Mouse (Mus musculus) hindbrain, embryonic 16.5 days (tissue): ENCODE results near the gene 3110009E18Rik. TPM values are rescaled to one million over a fixed set of nuclear protein-coding genes. Genes with fewer than 3 reads are reported as not detected.

ENCODE experiments used
- ATAC-seq: fragments of 200-750 bp; cut with Nextera tagmentation; 2 replicates; pipeline ENCODE4 v1.8.0; 2017; ENCODE audit warnings: moderate TSS enrichment, moderate library complexity
- H3K27ac ChIP-seq: fragments of 300-500 bp; sonication (generic); 2 replicates; pipeline ENCODE4 v1.5.1; 2014; ENCODE audit warnings: low read depth, mild to moderate bottlenecking, control low read depth, low read length, moderate library complexity
- H3K27me3 ChIP-seq: fragments of 300-500 bp; sonication (generic); replicated peaks from 2 replicates; pipeline ENCODE4 v1.6.1; 2014; ENCODE audit warnings: low read length; ENCODE audit not compliant: control insufficient read depth, insufficient read depth
- H3K36me3 ChIP-seq: fragments of 300-500 bp; sonication (generic); 2 replicates; pipeline ENCODE4 v1.6.1; 2014; ENCODE audit warnings: mild to moderate bottlenecking, low read length, moderate library complexity, mixed read lengths; ENCODE audit not compliant: control insufficient read depth, insufficient read depth
- H3K4me1 ChIP-seq: fragments of 300-500 bp; sonication (generic); 2 replicates; pipeline ENCODE4 v1.6.1; 2014; ENCODE audit warnings: low read depth, low read length; ENCODE audit not compliant: control insufficient read depth, insufficient read depth
- H3K4me2 ChIP-seq: fragments of 300-500 bp; sonication (generic); 2 replicates; pipeline ENCODE4 v1.6.1; 2014; ENCODE audit warnings: mild to moderate bottlenecking, low read length, control low read depth, moderate library complexity
- H3K4me3 ChIP-seq: fragments of 300-500 bp; sonication (generic); 2 replicates; pipeline ENCODE4 v1.5.1; 2014; ENCODE audit warnings: mild to moderate bottlenecking, low read length, control low read depth, moderate library complexity
- H3K9ac ChIP-seq: fragments of 300-500 bp; sonication (generic); 2 replicates; pipeline ENCODE4 v1.6.1; 2014; ENCODE audit warnings: low read depth, mild to moderate bottlenecking, control low read depth, low read length, moderate library complexity
- H3K9me3 ChIP-seq: fragments of 300-500 bp; sonication (generic); 2 replicates; pipeline ENCODE4 v1.6.1; 2014; ENCODE audit warnings: mild to moderate bottlenecking, low read length, moderate library complexity; ENCODE audit not compliant: control insufficient read depth
- WGBS: fragments of 180-500 bp; shearing (Covaris S2); extraction: QIAGEN DNeasy Blood & Tissue Kit; methylation state at CpG from one replicate; pipeline ENCODE4 v1.1.7; 2014; 5-methylcytosine and 5-hydroxymethylcytosine counted together
- polyA plus RNA-seq: library from polyadenylated mRNA; unstranded; fragments of >200 nt; fragmentation: Nextera tagmentation; extraction: Ambion mirVana; gene quantifications from 2 replicates; pipeline ENCODE4 v1.2.1, GENCODE M21; 2015

Gene 3110009E18Rik
- polyA plus RNA-seq, 1 experiment from 2014 or later = 13.3 TPM

- no peaks in the 10 kb centered on the region for H3K27me3 ChIP-seq
- 75% methylated on average over 9 of the region's 9 CpGs for WGBS
- H3K9me3 ChIP-seq = no peaks in the 10 kb centered on the region
- no peak overlapping the region for H3K4me2 ChIP-seq
- no peaks in the 10 kb centered on the region for H3K36me3 ChIP-seq
- H3K27ac ChIP-seq = no peak overlapping the region
- no peak overlapping the region for H3K4me3 ChIP-seq
- peaks cover 4% of the 10 kb centered on the region; the same call in 1 of the 2 replicates for H3K4me1 ChIP-seq
- ATAC-seq = no peak
- H3K9ac ChIP-seq = no peak overlapping the region
Measured at GRCm38 (mm10) chr1:120126318-120126717, 5.3 kb downstream of the 3110009E18Rik start.

DNA sequence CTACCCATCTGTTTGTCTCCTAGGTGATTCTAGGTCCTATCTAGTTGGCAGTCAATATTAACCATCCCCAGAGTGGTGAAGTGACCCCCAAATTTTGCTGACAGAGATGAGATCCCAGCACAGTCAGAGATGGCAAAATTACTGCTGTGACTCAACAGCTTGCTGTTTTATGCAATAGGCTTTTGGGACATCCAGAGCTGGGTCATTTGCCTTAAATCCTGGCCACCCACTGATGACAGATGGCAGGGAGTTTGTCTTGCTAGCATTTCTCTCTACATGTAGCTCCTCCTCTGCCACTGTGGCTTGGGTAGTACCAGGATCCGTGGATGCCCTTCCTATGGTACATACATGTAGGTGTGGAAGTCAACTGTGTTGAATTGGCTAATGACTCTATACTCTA, 11.4 kb downstream of the 3110009E18Rik start:
- ATAC-seq = no peak
- Histone ChIP-seq H3K4me1 (no peaks in the 10 kb centered on the region), H3K36me3 (no peaks in the 10 kb centered on the region), H3K27me3 (no peaks in the 10 kb centered on the region), H3K27ac (no peak overlapping the region), H3K4me2 (no peak overlapping the region), H3K9me3 (no peaks in the 10 kb centered on the region), H3K9ac (no peak overlapping the region), H3K4me3 (no peak overlapping the region)
- WGBS = 95% methylated on average over 1 of the region's 1 CpGs

- Histone ChIP-seq H3K9ac (no peak overlapping the region), H3K27ac (no peak overlapping the region), H3K4me1 (no peaks in the 10 kb centered on the region), H3K27me3 (no peaks in the 10 kb centered on the region), H3K36me3 (no peaks in the 10 kb centered on the region), H3K4me2 (no peak overlapping the region), H3K9me3 (no peaks in the 10 kb centered on the region), H3K4me3 (no peak overlapping the region)
- 84% methylated on average over 7 of the region's 7 CpGs for WGBS
- no peak for ATAC-seq
Measured at GRCm38 (mm10) chr1:120135934-120136786, 15.2 kb downstream of the 3110009E18Rik start.

DNA sequence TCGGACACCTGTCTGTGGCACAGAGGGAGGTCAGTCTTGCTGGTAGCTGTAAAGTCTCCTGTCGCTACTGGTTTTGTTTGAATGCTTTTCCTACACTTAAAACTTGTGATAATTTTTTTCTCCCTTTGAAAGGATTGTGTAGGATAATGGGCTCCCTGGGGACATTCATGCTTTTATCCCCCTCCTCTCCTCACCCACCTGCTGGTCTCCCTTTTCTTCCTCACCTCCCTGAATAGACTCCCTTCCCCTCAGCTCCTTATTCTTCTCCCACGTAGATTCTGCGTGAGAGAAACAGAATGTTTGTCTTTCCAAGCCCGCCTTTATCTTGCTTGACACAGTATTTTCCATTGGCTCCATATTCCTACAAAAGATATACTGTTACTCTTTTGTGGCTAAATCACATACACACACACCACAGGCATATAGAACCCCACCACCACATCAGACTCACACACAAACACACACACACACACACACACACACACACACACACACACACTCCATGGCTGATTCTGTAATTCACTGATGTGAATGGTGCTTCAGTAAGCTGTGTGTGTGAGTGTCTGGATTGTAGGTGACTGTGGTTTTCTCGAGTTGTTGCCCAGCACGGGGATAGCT, 18.0 kb downstream of the 3110009E18Rik start:
- Histone ChIP-seq H3K4me3 (no peak overlapping the region), H3K4me1 (no peaks in the 10 kb centered on the region), H3K9ac (no peak overlapping the region), H3K36me3 (no peaks in the 10 kb centered on the region), H3K27me3 (no peaks in the 10 kb centered on the region), H3K27ac (no peak overlapping the region), H3K4me2 (no peak overlapping the region), H3K9me3 (no peaks in the 10 kb centered on the region)
- ATAC-seq = no peak
- 23% methylated on average over 7 of the region's 7 CpGs for WGBS

DNA sequence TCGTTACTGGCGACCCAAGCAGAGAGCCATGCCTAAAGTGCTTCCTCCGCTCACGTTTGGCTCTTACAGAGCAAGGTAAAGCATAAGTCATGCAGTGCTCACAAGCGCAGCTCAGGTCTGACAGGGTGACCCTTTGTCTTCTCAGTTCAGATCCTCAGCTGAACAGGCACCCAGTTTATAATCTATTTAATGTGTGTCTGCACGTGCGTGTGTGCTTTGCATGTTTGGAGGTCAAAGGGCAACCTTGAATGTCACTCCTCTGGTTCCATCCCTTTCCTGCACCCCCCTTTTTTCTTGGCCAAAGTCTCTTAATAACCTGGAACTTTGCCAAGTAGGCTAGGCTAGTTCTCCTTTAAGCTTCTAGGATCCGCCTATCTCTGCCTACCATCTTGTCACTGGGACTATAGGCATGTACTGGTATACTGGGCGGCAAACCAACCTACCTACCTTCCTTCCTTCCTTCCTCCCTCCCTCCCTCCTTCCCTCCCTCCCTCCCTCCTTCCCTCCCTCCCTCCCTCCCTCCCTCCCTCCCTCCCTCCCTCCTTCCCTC, 19.2 kb downstream of the 3110009E18Rik start:
- H3K9me3 ChIP-seq = no peaks in the 10 kb centered on the region
- H3K27ac ChIP-seq = no peak overlapping the region
- no peaks in the 10 kb centered on the region for H3K4me1 ChIP-seq
- no peak overlapping the region for H3K4me2 ChIP-seq
- no peak for ATAC-seq
- no peaks in the 10 kb centered on the region for H3K27me3 ChIP-seq
- H3K9ac ChIP-seq = no peak overlapping the region
- H3K4me3 ChIP-seq = no peak overlapping the region
- 91% methylated on average over 9 of the region's 9 CpGs for WGBS
- H3K36me3 ChIP-seq = no peaks in the 10 kb centered on the region

- H3K4me1 ChIP-seq = no peaks in the 10 kb centered on the region
Measured at GRCm38 (mm10) chr1:120142551-120142950, 21.6 kb downstream of the 3110009E18Rik start.

DNA sequence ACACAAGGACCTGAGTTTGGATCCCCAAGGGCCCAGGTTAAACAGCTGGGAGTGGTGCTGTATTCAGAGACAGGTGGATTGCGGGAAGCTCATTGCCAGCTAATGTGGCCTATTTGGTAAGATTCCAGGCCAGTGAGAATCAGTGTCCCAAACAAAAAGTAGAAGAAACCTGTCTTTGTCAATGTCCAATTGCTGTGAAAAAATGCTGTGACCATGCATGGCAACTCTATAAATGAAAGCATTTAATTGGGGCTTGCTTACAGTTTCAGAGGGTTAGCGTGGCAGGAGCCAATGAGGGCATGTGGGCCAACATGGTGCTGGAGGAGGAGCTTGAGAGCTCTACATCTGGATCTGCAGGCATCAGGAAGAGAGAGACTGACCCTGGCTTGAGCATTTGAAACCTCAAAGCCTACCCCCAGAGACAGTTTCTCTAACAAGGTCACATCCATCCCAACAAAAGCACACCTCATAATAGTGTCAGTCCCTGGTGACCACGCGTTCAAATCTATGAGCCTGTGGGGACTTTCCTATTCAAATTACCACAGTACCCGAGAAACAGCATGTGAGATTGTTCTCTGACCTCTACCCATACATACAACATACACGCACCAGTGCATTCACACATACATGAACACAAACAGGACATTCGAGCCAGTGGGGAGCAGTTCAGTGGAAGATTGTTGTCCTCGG, 24.7 kb downstream of the 3110009E18Rik start:
- no peaks in the 10 kb centered on the region for H3K9me3 ChIP-seq
- no peak overlapping the region for H3K4me3 ChIP-seq
- no peak overlapping the region for H3K4me2 ChIP-seq
- no peaks in the 10 kb centered on the region for H3K27me3 ChIP-seq
- H3K27ac ChIP-seq = no peak overlapping the region
- H3K36me3 ChIP-seq = no peaks in the 10 kb centered on the region
- no peaks in the 10 kb centered on the region for H3K4me1 ChIP-seq
- no peak for ATAC-seq
- H3K9ac ChIP-seq = no peak overlapping the region
- WGBS = 81% methylated on average over 8 of the region's 8 CpGs

More at GRCm38 (mm10) chr1:120142551-120142950, 21.6 kb downstream of the 3110009E18Rik start:
- WGBS = 44% methylated on average over 5 of the region's 5 CpGs
- no peaks in the 10 kb centered on the region for H3K9me3 ChIP-seq
- H3K9ac ChIP-seq = no peak overlapping the region
- peak; percentile 63 for ATAC-seq
- no peak overlapping the region for H3K4me3 ChIP-seq
- no peaks in the 10 kb centered on the region for H3K36me3 ChIP-seq
- H3K27me3 ChIP-seq = no peaks in the 10 kb centered on the region
- no peak overlapping the region for H3K27ac ChIP-seq
- H3K4me2 ChIP-seq = no peak overlapping the region

DNA sequence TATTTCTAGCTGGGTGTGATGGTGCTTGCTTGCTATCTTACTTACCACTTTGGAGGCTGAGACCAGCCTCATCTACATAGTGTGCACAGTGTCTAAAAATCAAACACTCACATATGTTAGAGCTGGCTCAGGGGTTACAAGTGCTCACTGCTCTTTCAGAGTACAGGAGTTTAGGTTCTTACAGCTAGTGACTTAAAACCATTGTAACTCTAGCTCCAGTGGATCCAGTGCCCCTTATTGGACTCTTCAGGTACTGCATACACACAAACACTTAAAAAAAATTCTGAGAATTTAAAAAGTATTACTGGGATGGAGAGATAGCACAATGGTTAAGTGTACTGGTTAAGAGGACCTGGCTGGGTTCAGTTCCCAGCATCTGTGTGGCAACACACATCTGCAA, 26.0 kb downstream of the 3110009E18Rik start:
- no peak overlapping the region for H3K4me3 ChIP-seq
- no peak overlapping the region for H3K9ac ChIP-seq
- no peak for ATAC-seq
- H3K27me3 ChIP-seq = no peaks in the 10 kb centered on the region
- no peak overlapping the region for H3K4me2 ChIP-seq
- H3K9me3 ChIP-seq = no peaks in the 10 kb centered on the region
- no peak overlapping the region for H3K27ac ChIP-seq
- no peaks in the 10 kb centered on the region for H3K36me3 ChIP-seq
- no peaks in the 10 kb centered on the region for H3K4me1 ChIP-seq

DNA sequence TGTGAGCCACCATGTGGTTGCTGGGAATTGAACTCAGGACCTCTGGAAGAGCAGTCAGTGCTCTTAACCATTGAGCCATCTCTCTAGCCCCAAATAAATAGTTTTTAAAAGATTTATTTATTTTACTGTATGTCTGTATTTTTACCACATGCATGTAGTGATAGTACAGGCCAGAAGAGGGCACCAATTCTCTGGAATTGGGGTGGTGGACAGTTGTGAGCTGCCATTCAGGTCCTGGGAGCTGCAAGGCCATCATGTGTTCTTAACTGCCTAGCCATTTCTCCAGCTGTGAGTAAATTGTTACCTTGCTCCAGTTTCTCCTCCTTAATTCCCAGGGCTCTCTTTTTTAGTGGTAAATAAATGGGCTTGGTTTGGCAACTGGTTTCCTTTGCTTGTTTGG, 33.2 kb downstream of the 3110009E18Rik start:
- no peak overlapping the region for H3K27ac ChIP-seq
- H3K4me1 ChIP-seq = no peaks in the 10 kb centered on the region
- ATAC-seq = no peak
- no peak overlapping the region for H3K4me3 ChIP-seq
- H3K9me3 ChIP-seq = no peaks in the 10 kb centered on the region
- H3K4me2 ChIP-seq = no peak overlapping the region
- no peak overlapping the region for H3K9ac ChIP-seq
- H3K36me3 ChIP-seq = no peaks in the 10 kb centered on the region
- no peaks in the 10 kb centered on the region for H3K27me3 ChIP-seq
